Mouse (Mus musculus) midbrain, embryonic 11.5 days (tissue): ENCODE measurements around the gene Epp13. TPM values are rescaled to one million over a fixed set of nuclear protein-coding genes. Genes with fewer than 3 reads are reported as not detected.
"Not testable (repeated sequence)": the region's sequence is repeated elsewhere in the genome, so short reads cannot be mapped to it uniquely, and the experiment has no call there.

Source experiments
- ATAC-seq: fragments of 200-750 bp; cut with Nextera tagmentation; 2 replicates; pipeline ENCODE4 v1.8.0; 2017; ENCODE audit warnings: moderate TSS enrichment, moderate library complexity; ENCODE audit not compliant: low FRiP score
- DNase-seq: peaks from one replicate; pipeline ENCODE4 v3.0.0; 2015; ENCODE audit warnings: low spot score; ENCODE audit errors: missing footprints
- H3K27ac ChIP-seq: fragments of 300-500 bp; sonication (generic); 2 replicates; pipeline ENCODE4 v1.5.1; 2014; ENCODE audit warnings: low read depth, low read length
- H3K27me3 ChIP-seq: fragments of 300-500 bp; sonication (generic); 2 replicates; pipeline ENCODE4 v1.6.1; 2014; ENCODE audit warnings: mild to moderate bottlenecking, low read length, moderate library complexity, mixed read lengths; ENCODE audit not compliant: control insufficient read depth, insufficient read depth
- H3K36me3 ChIP-seq: fragments of 300-500 bp; sonication (generic); 2 replicates; pipeline ENCODE4 v1.6.1; 2014; ENCODE audit warnings: mild to moderate bottlenecking, low read length, moderate library complexity, mixed read lengths; ENCODE audit not compliant: control insufficient read depth, insufficient read depth
- H3K4me1 ChIP-seq: fragments of 300-500 bp; sonication (generic); 2 replicates; pipeline ENCODE4 v1.6.1; 2014; ENCODE audit warnings: low read length; ENCODE audit not compliant: control insufficient read depth, insufficient read depth
- H3K4me2 ChIP-seq: fragments of 300-500 bp; sonication (generic); 2 replicates; pipeline ENCODE4 v1.6.1; 2014; ENCODE audit warnings: mild to moderate bottlenecking, moderate library complexity
- H3K4me3 ChIP-seq: fragments of 300-500 bp; sonication (generic); 2 replicates; pipeline ENCODE4 v1.5.1; 2014; ENCODE audit warnings: low read depth, low read length
- H3K9ac ChIP-seq: fragments of 300-500 bp; sonication (generic); 2 replicates; pipeline ENCODE4 v1.6.1; 2014; ENCODE audit warnings: low read length
- H3K9me3 ChIP-seq: fragments of 300-500 bp; sonication (generic); 2 replicates; pipeline ENCODE4 v1.6.1; 2016; ENCODE audit warnings: low read length; ENCODE audit not compliant: control insufficient read depth
- WGBS: fragments of 180-500 bp; shearing (Covaris S2); extraction: QIAGEN DNeasy Blood & Tissue Kit; methylation state at CpG from one replicate; pipeline ENCODE4 v1.1.7; 2014; 5-methylcytosine and 5-hydroxymethylcytosine counted together
- polyA plus RNA-seq: library from polyadenylated mRNA; unstranded; fragments of >200 nt; fragmentation: Nextera tagmentation; extraction: Ambion mirVana; gene quantifications from 2 replicates; pipeline ENCODE4 v1.2.1, GENCODE M21; 2014

The Epp13 gene
- polyA plus RNA-seq, 1 experiment from 2014 or later = not detected

DNA sequence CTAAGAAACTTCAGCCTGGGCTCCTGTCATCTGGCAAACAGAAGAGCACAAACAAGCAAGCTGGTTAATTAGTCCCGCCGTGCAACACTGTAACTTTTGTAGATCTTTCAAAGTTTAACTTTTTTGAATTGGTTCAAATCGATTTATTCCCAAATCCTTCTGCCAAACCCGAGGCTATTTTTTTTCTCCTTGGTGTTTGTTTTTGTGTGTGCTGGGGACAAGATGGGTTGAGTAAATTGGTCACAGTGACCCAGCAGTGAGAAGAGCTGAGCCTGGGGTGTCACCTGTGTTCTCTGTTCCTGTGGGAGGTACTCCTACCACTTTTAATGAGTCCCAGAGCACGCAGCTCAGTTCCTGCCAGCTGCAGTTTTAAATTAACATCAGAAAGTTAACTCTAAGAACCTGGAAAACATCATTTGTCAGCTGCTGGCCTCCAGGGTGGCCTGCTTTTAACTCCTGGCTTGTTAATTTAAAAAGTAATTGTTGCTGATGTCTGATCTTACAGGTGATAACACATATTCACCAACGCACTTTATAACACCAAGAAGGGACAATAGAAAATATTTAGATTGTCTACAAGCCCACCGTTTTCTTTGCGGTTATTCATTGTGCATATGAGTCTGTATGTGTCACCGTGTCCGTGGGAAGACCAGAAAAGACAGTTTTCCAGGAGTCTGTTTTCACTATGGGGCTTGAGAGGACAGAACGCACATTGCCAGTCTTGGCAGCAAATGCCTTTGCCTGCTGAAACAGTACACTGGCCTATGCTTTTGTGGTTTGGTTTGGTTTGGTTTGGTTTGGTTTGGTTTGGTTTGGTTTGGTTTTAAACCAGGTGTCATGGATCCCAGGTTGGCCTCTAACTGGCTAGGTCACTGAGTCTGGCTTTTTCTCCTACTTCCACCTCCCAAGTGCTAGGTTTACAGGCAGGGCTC, 7.9 kb upstream of the Epp13 start:
- no peak overlapping the region for H3K27ac ChIP-seq
- H3K36me3 ChIP-seq = no peaks in the 10 kb centered on the region
- H3K9ac ChIP-seq = no peak overlapping the region
- 57% methylated on average over 11 of the region's 11 CpGs for WGBS
- H3K4me1 ChIP-seq = no peaks in the 10 kb centered on the region
- H3K9me3 ChIP-seq = no peaks in the 10 kb centered on the region
- H3K4me3 ChIP-seq = no peak overlapping the region
- DNase-seq = no peak
- no peaks in the 10 kb centered on the region for H3K27me3 ChIP-seq
- no peak overlapping the region for H3K4me2 ChIP-seq
- ATAC-seq = no peak

DNA sequence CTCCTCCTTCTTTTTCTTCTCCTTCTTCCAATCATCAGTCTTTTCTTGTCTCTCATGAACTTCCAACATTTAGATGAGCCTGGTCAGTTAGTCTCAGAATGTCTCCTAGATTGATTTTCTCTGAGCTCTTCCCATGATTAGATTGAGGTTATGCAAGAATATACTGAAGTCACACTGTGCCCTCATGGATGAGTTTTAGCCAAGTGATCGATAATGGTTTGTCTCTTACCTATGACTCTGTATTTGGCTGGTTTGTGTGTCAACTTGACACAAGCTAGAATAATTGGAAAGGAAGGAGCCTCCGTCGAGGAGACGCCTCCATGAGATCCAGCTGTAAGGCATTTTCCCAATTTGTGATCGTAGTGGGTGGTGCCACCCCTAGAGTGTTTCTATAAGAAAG, 1.9 kb downstream of the Epp13 start:
- Histone ChIP-seq H3K9ac (no peak overlapping the region), H3K27me3 (no peaks in the 10 kb centered on the region), H3K4me3 (no peak overlapping the region), H3K4me2 (no peak overlapping the region), H3K9me3 (peaks cover 10% of the 10 kb centered on the region; the same call in 1 of the 2 replicates), H3K36me3 (no peaks in the 10 kb centered on the region), H3K4me1 (no peaks in the 10 kb centered on the region), H3K27ac (no peak overlapping the region)
- 90% methylated on average over 5 of the region's 5 CpGs for WGBS
- ATAC-seq = no peak
- no peak for DNase-seq

DNA sequence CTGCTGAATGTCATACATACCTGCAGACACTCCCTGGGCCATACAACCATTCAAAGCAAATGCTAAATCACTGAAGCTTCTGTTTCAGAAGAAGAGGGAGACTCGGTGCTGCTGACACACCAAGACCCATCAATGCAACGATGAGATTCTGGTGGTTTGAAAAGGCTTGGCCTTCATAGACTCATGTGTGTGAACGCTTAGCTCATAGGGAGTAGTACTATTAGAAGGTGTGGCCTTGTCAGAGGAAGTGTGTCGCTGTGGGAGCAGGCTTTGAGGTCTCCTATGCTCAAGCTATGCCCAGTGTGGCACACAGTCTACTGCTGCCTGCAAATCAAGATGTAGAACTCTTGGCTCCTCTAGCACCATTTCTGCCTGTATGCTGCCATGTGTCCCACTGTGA, 4.9 kb downstream of the Epp13 start:
- Histone ChIP-seq H3K27me3 (no peaks in the 10 kb centered on the region), H3K4me1 (no peaks in the 10 kb centered on the region), H3K27ac (no peak overlapping the region), H3K36me3 (no peaks in the 10 kb centered on the region), H3K9ac (no peak overlapping the region), H3K9me3 (peaks cover 10% of the 10 kb centered on the region; the same call in 1 of the 2 replicates), H3K4me3 (no peak overlapping the region), H3K4me2 (no peak overlapping the region)
- WGBS = 83% methylated on average over 4 of the region's 4 CpGs
- DNase-seq (no peak), ATAC-seq (no peak)

- Histone ChIP-seq H3K9ac (no peak overlapping the region), H3K9me3 (no peaks in the 10 kb centered on the region), H3K4me1 (no peaks in the 10 kb centered on the region), H3K27me3 (no peaks in the 10 kb centered on the region), H3K36me3 (no peaks in the 10 kb centered on the region), H3K4me3 (no peak overlapping the region), H3K27ac (no peak overlapping the region), H3K4me2 (no peak overlapping the region)
- DNase-seq = no peak
- 34% methylated on average over 16 of the region's 16 CpGs for WGBS
- ATAC-seq = no peak
Measured at GRCm38 (mm10) chr7:6258232-6259220, 6.0 kb downstream of the Epp13 start.

DNA sequence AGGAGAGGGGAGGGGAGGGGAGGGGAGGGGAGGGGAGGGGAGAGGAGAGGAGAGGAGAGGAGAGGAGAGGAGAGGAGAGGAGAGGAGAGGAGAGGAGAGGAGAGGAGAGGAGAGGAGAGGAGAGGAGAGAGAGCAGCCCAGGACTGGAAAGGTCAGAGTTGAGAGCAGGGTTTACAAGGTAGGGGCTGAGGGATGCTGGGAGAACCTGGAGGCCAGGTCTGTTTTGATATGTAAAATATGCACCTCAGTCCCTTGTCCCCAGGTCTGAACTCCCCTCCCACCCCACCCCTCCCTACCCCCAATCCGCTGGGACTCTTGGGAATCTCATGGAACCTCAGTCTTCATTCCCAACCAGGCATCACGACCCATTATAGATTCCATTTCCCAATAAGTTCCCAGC, 7.5 kb downstream of the Epp13 start:
- H3K27ac ChIP-seq, H3K36me3 ChIP-seq, H3K4me1 ChIP-seq, H3K4me2 ChIP-seq, H3K4me3 ChIP-seq, DNase-seq, ATAC-seq, H3K27me3 ChIP-seq, H3K9ac ChIP-seq, H3K9me3 ChIP-seq: not testable (repeated sequence)
- 38% methylated on average over 2 of the region's 2 CpGs for WGBS

DNA sequence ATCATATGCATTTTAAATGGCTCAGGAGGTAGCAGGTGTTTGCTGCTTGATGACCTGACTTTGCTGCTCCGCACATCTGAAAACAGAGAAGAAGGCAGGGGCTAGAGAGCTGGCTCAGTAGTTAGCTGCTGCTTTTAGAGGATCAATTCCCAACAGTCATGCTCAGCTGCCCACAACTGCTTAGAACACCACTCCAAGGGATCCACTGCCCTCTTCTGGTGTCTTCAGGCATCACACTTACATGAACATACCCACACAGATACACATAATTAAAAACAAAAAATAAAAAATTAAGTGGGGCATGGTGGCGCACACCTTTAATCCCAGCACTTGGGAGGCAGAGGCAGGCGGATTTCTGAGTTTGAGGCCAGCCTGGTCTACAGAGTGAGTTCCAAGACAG, 9.6 kb downstream of the Epp13 start:
- ATAC-seq (no peak), DNase-seq (no peak)
- Histone ChIP-seq H3K36me3 (no peaks in the 10 kb centered on the region), H3K4me1 (no peaks in the 10 kb centered on the region), H3K4me3 (no peak overlapping the region), H3K9ac (no peak overlapping the region), H3K4me2 (no peak overlapping the region), H3K9me3 (no peaks in the 10 kb centered on the region), H3K27ac (no peak overlapping the region), H3K27me3 (no peaks in the 10 kb centered on the region)
- WGBS = 80% methylated on average over 3 of the region's 3 CpGs

- Histone ChIP-seq H3K9ac (no peak overlapping the region), H3K27me3 (no peaks in the 10 kb centered on the region), H3K27ac (no peak overlapping the region), H3K4me2 (no peak overlapping the region), H3K36me3 (no peaks in the 10 kb centered on the region), H3K4me3 (no peak overlapping the region), H3K9me3 (no peaks in the 10 kb centered on the region), H3K4me1 (no peaks in the 10 kb centered on the region)
- 86% methylated on average over 4 of the region's 4 CpGs for WGBS
- DNase-seq = no peak
- no peak for ATAC-seq
Measured at GRCm38 (mm10) chr7:6262984-6263383, 10.5 kb downstream of the Epp13 start.

- ATAC-seq (no peak), DNase-seq (no peak)
- Histone ChIP-seq H3K4me1 (no peaks in the 10 kb centered on the region), H3K9ac (no peak overlapping the region), H3K27me3 (no peaks in the 10 kb centered on the region), H3K27ac (no peak overlapping the region), H3K4me2 (no peak overlapping the region), H3K4me3 (no peak overlapping the region), H3K9me3 (no peaks in the 10 kb centered on the region), H3K36me3 (no peaks in the 10 kb centered on the region)
- 63% methylated on average over 8 of the region's 8 CpGs for WGBS
Measured at GRCm38 (mm10) chr7:6265695-6266094, 13.2 kb downstream of the Epp13 start.

- 72% methylated on average over 3 of the region's 3 CpGs for WGBS
- no peaks in the 10 kb centered on the region for H3K9me3 ChIP-seq
- ATAC-seq (no peak), DNase-seq (no peak)
- H3K4me2 ChIP-seq = no peak overlapping the region
- H3K36me3 ChIP-seq = no peaks in the 10 kb centered on the region
- H3K4me3 ChIP-seq = no peak overlapping the region
- no peaks in the 10 kb centered on the region for H3K4me1 ChIP-seq
- no peak overlapping the region for H3K9ac ChIP-seq
- no peaks in the 10 kb centered on the region for H3K27me3 ChIP-seq
- H3K27ac ChIP-seq = no peak overlapping the region
Measured at GRCm38 (mm10) chr7:6277906-6278305, 25.4 kb downstream of the Epp13 start.
